Mouse (Mus musculus): ENCODE measurements around the gene Tmem174. TPM values are rescaled to one million over a fixed set of nuclear protein-coding genes. Genes with fewer than 3 reads are reported as not detected.

Tmem174 gene
- polyA plus RNA-seq, 2 experiments = not detected

- no peak overlapping the region for H3K4me3 ChIP-seq (ENCODE audit: insufficient read depth in 1 of 2, low read depth in 2 of 2, low read length in 2 of 2)
- H3K27ac ChIP-seq = no peak overlapping the region
Observed at GRCm38 (mm10) chr13:98651228-98651977, 14.2 kb upstream of the Tmem174 start.

GRCm38 (mm10) chr13:98647775-98648568 lies 10.8 kb upstream of the Tmem174 start:
- Histone ChIP-seq H3K4me3 (ENCODE audit: insufficient read depth in 1 of 2, low read depth in 2 of 2, low read length in 2 of 2) (no peak overlapping the region), H3K9me3 (ENCODE audit: control insufficient read depth, low read length) (no peaks in the 10 kb centered on the region), H3K27ac (no peak overlapping the region), H3K9ac (replicated peaks) (no peak overlapping the region), H3K4me2 (ENCODE audit: low read depth) (no peak overlapping the region), H3K4me1 (replicated peaks; ENCODE audit: control insufficient read depth in 2 of 2, insufficient read depth in 2 of 2, low read length in 1 of 2) (no peaks in the 10 kb centered on the region), H3K27me3 (ENCODE audit: control insufficient read depth, insufficient read depth, low read length) (no peaks in the 10 kb centered on the region), H3K36me3 (replicated peaks; ENCODE audit: control insufficient read depth, insufficient read depth, low read depth) (no peaks in the 10 kb centered on the region)
- ATAC-seq (ENCODE audit: insufficient read depth) = no peak
- no peak for DNase-seq (ENCODE audit: low read depth in 3 of 3, low spot score in 3 of 3)
- WGBS (ENCODE audit: insufficient replicate concordance) = 71% methylated on average over 22 of the region's 22 CpGs
- TF ChIP-seq EP300 (IDR thresholded peaks at IDR 0.05; ENCODE audit: low read depth) = no peak
- TF ChIP-seq CTCF (IDR thresholded peaks at IDR 0.05; ENCODE audit: low read depth) = no peak

More at GRCm38 (mm10) chr13:98651228-98651977, 14.2 kb upstream of the Tmem174 start:
- Histone ChIP-seq H3K9me3 (ENCODE audit: control insufficient read depth, low read length) (no peaks in the 10 kb centered on the region), H3K4me1 (replicated peaks; ENCODE audit: control insufficient read depth in 2 of 2, insufficient read depth in 2 of 2, low read length in 1 of 2) (no peaks in the 10 kb centered on the region), H3K36me3 (replicated peaks; ENCODE audit: control insufficient read depth, insufficient read depth, low read depth) (no peaks in the 10 kb centered on the region), H3K4me2 (ENCODE audit: low read depth) (no peak overlapping the region), H3K9ac (replicated peaks) (no peak overlapping the region), H3K27me3 (ENCODE audit: control insufficient read depth, insufficient read depth, low read length) (no peaks in the 10 kb centered on the region)
- TF ChIP-seq EP300 (IDR thresholded peaks at IDR 0.05; ENCODE audit: low read depth) (no peak), CTCF (IDR thresholded peaks at IDR 0.05; ENCODE audit: low read depth) (no peak)
- no peak for ATAC-seq (ENCODE audit: insufficient read depth)
- no peak for DNase-seq (ENCODE audit: low read depth in 3 of 3, low spot score in 3 of 3)
- WGBS (ENCODE audit: insufficient replicate concordance) = 55% methylated on average over 17 of the region's 17 CpGs

GRCm38 (mm10) chr13:98638507-98639166 lies 1.4 kb upstream of the Tmem174 start:
- H3K9me3 ChIP-seq (ENCODE audit: control insufficient read depth, low read length) = no peaks in the 10 kb centered on the region
- 56% methylated on average over 5 of the region's 5 CpGs for WGBS (ENCODE audit: insufficient replicate concordance)
- H3K4me2 ChIP-seq (ENCODE audit: low read depth) = no peak overlapping the region
- H3K9ac ChIP-seq (replicated peaks) = no peak overlapping the region
- TF ChIP-seq CTCF (IDR thresholded peaks at IDR 0.05; ENCODE audit: low read depth) = no peak
- no peak for TF ChIP-seq EP300 (IDR thresholded peaks at IDR 0.05; ENCODE audit: low read depth)
- ATAC-seq (ENCODE audit: insufficient read depth) (no peak), DNase-seq (ENCODE audit: low read depth in 3 of 3, low spot score in 3 of 3) (no peak)
- no peaks in the 10 kb centered on the region for H3K27me3 ChIP-seq (ENCODE audit: control insufficient read depth, insufficient read depth, low read length)
- no peak overlapping the region for H3K4me3 ChIP-seq (ENCODE audit: insufficient read depth in 1 of 2, low read depth in 2 of 2, low read length in 2 of 2)
- no peaks in the 10 kb centered on the region for H3K36me3 ChIP-seq (replicated peaks; ENCODE audit: control insufficient read depth, insufficient read depth, low read depth)
- H3K4me1 ChIP-seq (replicated peaks; ENCODE audit: control insufficient read depth in 2 of 2, insufficient read depth in 2 of 2, low read length in 1 of 2) = no peaks in the 10 kb centered on the region
- H3K27ac ChIP-seq = no peak overlapping the region

GRCm38 (mm10) chr13:98636571-98636970 lies 639 bp downstream of the Tmem174 start:
- ATAC-seq (ENCODE audit: insufficient read depth) (no peak), DNase-seq (ENCODE audit: low read depth in 3 of 3, low spot score in 3 of 3) (no peak)
- WGBS (ENCODE audit: insufficient replicate concordance) = 52% methylated on average over 18 of the region's 18 CpGs
- TF ChIP-seq CTCF (IDR thresholded peaks at IDR 0.05; ENCODE audit: low read depth) (no peak), EP300 (IDR thresholded peaks at IDR 0.05; ENCODE audit: low read depth) (no peak)
- Histone ChIP-seq H3K27me3 (ENCODE audit: control insufficient read depth, insufficient read depth, low read length) (no peaks in the 10 kb centered on the region), H3K4me2 (ENCODE audit: low read depth) (no peak overlapping the region), H3K4me3 (ENCODE audit: insufficient read depth in 1 of 2, low read depth in 2 of 2, low read length in 2 of 2) (no peak overlapping the region), H3K27ac (no peak overlapping the region), H3K4me1 (replicated peaks; ENCODE audit: control insufficient read depth in 2 of 2, insufficient read depth in 2 of 2, low read length in 1 of 2) (no peaks in the 10 kb centered on the region), H3K36me3 (replicated peaks; ENCODE audit: control insufficient read depth, insufficient read depth, low read depth) (no peaks in the 10 kb centered on the region), H3K9me3 (ENCODE audit: control insufficient read depth, low read length) (no peaks in the 10 kb centered on the region), H3K9ac (replicated peaks) (no peak overlapping the region)
